Mouse (Mus musculus) ES-Bruce4 (cell line): ENCODE results near the gene Adgrb2.

Source experiments
- CTCF ChIP-seq: IDR thresholded peaks from one replicate; pipeline ENCODE4 v1.8.1; 2011; ENCODE audit warnings: low read depth, low read length
- POLR2A ChIP-seq: IDR thresholded peaks from one replicate; pipeline ENCODE4 v1.8.1; 2011; ENCODE audit warnings: low read length; ENCODE audit not compliant: insufficient read depth

DNA sequence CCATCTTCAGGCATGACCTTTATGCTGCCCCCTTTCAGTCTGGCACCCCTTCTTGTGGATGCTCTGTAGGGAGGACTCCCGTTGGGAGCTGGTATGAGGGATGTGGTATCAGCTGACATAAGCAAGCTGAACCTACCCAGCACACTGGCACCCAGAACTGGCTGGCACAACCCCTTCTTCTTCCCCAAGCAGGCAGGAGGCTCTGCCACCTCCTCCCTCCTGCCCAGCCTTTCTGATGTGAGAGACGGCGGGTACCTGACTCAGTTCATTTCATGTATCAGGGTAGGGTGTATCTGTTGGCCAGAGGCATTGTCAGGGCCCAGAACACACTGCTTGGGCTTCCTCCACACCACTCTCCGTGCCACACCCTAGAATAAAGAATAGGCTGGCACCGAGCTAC, 10.1 kb downstream of the Adgrb2 start:
- no peak for TF ChIP-seq POLR2A
- no peak for TF ChIP-seq CTCF
